Mouse (Mus musculus): ENCODE data around the gene Mif4gd.

Gene Mif4gd

DNA sequence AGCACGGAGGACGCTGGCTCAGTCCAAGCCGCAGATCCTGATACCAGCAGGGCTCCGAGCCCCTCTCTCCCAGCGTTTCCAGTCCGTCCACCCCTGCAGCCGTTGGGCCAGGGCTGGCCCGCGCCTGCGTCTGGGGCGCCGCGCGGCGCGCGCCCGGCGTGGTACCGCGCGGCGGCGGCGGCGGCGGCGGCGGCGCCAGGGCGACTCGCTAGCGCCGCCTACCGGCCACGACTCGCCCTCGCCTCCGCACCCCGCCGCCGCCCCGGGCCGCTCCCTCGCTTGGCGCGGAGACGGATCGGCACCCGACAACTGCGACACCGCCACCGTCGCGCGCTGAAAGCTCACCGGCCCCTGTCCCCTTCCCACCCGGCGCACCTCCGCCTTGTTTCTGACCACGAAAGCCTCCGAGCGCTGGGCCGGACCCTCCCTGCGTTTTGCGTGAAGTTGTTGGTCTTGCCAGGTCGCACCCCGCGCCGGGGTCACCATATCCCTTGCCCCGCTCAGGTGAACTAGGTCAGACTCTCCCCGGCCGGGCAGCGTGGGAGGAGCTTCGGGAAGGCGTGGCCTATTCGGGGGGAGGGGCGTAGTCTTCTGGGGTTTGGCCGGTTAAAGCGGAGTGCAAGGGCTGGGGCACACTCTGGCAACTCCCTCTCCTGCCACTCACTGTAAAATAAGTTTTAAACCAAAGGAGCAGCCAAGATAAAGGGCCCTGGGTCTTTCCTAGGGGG is at the start of gene Mif4gd:
Gene Mif4gd (minus strand): TSS at position 560 of the 728 bp plus-strand sequence.
- in situ Hi-C loops (cut with MboI, MseI), result no loop called here

DNA sequence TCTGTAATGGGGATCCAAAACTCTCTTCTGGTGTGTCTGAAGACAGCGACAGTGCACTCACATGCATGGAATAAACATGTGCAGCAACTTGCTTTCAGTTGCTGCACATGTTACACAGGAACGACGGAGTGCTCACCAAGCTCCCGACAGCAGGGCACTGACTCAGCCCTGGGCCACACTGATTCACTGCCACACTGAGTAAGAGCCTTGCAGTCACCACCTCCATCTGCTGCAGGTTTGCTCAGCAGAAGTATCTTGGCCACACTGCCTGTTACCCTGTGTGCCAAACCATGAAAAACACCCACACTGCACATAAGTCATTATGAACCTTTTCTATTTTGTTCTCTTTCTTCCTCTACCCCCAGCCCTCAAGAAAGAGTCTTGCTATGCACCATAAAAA is 47.6 kb upstream of the Mif4gd start:
- in situ Hi-C loops (cut with MboI, MseI), result no loop called here

DNA sequence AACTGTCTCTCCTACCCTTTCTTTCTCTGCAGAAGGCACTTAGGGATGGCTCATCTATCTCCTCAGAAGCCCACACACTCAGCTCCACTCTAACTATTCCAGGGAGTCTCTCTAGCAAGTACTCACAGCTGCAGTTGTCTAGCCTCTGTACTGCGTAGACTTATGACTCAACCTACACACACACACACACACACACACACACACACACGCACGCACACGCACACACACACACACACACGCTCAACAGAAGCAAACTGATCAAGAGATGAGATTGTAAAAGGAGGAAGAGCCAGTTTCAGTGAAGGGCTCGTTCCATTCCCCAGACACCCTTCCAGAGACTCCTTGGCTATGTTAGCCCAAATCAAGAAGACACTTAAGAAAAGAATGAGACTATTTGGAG is 45.8 kb upstream of the Mif4gd start:
- in situ Hi-C loops (cut with MboI, MseI), result no loop called here

DNA sequence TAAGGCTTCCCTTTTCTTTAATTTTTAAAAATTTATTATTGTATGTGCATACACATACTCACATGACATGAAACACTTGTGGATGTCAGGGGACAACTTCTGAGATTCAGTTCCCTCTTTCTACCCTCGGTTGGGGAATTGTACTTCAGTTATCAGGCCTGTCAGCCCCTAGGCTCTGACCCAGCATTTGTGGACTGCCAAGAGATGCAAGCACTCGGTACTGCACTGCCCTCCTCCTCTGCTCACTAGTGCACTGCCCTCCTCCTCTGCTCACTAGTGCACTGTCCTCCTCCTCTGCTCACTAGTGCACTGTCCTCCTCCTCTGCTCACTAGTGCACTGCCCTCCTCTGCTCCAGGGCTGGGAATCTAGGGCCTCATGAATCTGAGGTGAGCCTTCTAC is 41.4 kb upstream of the Mif4gd start:
- in situ Hi-C loops (cut with MboI, MseI), result no loop called here

DNA sequence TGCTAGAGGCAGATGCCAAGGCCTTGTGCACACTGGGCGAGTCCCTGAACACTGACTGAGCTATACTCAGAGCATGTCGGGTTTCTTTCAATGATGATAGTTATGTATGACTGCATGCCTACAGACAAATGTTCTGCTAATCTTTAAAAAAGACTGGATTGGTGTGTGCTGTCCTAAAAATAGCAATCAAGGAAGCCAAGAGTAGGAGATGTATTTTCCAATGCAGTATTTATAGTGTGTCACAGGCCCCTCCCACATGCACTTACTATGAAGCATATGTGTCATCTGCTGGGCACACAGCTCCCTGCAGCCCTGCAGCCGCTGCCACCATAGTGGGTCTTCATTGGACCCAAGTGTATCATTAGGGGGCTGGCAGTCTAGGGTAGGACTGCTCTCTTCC is 40.4 kb upstream of the Mif4gd start:
- in situ Hi-C loops (cut with MboI, MseI), result no loop called here

DNA sequence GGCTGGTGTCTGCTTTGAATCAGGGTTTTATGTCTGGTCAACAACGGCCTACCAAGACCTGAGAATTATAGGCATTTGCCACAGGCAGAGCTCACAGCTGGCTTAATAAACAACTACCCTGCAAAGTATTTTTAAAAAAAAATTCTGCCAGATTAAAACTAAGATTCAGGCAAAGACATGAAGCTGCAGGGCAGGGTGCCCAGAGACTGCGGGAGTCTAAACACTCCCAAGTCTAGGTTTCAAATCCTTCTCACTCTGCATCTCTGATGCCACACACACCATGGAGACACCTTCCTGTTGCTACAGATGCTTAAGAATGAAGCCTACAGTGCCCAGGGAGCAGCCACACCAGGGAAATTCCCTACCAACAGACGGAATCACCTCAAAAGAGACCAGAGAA is 38.9 kb upstream of the Mif4gd start:
- in situ Hi-C loops (cut with MboI, MseI), result no loop called here

DNA sequence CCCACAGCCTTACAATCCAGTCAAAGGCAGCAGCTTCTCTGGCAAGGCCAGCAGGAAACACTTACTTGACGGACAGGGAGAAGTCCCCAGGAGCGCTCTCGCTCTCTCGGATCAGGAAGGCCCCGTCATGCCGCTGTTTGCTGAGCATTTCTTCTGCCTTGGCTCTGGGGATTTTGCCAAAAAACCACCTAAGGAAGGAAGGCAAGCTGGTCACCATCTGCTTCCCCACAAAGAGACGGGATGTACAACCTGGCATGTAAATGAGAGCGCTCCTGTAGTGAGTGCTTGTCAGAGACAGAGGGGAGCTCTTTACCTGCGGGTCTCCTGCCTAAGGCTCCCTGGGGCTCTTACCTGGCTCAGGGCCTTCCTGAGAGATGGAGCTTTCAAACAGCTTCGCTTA is 36.9 kb upstream of the Mif4gd start:
- in situ Hi-C loops (cut with MboI, MseI), result loop anchor here (5.0 kb wide), 2 partner anchors 68 to 163 kb away; partner anchors contain the start of genes Caskin2 and Tsen54

DNA sequence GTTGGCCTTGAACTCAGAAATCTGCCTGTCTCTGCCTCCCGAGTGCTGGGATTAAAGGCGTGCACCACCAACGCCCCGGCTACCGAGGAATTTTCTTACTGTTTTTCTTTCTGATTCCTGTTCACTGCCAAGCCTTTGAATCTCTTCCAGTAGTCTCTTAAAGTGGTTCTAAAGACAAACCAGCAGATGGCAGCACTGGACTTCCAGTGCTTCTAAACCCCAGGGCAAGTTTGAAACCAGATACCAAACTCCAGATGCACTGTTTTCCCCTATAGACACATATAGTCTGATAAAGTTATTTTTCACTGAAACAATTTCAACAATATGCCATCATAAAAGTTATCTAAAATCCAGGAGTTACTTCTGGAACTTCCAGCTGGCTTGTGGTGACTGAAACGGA is 34.7 kb upstream of the Mif4gd start:
- in situ Hi-C loops (cut with MboI, MseI), result loop anchor here (5.0 kb wide), 2 partner anchors 70 to 165 kb away; partner anchors contain the start of genes Caskin2 and Tsen54

DNA sequence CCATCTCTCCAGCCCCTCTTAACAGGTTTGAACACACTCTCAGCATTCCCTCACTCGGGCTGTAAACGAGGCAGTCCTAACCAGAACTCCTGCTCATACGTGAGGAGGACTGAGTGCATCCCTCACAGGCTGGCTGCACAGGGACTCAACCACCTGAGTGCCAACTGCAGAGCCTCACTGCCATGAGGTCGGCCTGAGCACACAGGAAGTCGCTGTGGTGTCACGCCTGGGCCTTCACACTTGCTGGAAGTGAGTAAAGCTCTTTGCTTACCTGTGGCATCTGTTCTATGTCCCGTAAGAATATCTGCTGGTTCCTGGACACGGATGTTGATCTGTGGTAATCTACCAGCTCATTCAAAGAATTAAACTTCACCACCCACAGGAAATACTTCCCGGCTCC is 33.7 kb upstream of the Mif4gd start:
- in situ Hi-C loops (cut with MboI, MseI), result loop anchor here (5.0 kb wide), 2 partner anchors 71 to 166 kb away; partner anchors contain the start of genes Caskin2 and Tsen54

DNA sequence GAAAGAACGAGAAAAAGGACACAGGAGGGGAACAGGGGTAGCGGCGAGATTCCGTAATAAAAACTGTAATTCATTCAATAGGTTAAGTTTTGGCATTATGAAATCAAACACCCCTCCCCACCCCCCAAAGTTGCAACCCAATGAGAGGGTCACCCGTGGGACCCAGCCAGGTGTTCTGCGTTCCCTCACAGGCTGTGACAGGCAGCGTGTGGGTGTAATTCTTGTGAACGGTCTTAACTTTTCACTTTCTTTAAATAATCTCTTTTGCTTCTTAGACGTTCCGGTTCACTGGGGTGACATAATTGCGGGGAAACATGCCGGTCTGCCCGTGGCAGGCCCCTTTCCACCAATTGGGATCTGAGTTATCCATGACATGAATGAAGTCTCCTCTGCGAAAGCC is 32.7 kb upstream of the Mif4gd start:
- in situ Hi-C loops (cut with MboI, MseI), result loop anchor here (5.0 kb wide), 2 partner anchors 72 to 167 kb away; partner anchors contain the start of genes Caskin2 and Tsen54

DNA sequence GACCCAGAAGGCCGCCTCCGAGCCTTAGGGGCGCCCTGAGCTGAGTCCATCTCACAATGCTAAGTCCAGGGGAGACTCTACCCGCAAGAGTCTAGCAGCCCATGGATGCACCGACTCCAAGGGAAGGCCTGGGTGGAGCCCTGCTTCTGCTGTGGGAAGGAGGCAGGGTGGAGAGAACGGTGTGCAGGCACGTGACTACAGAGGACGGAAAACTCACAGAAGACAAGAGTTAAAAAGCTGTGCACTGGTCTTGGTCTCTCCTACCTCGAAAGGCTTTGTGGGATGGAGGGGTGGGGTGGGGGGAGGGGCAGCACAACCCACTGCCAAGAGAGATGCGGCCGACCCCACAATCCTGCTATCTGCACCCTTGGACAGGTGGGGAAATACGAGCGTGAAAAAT is 31.5 kb upstream of the Mif4gd start:
- in situ Hi-C loops (cut with MboI, MseI), result no loop called here

DNA sequence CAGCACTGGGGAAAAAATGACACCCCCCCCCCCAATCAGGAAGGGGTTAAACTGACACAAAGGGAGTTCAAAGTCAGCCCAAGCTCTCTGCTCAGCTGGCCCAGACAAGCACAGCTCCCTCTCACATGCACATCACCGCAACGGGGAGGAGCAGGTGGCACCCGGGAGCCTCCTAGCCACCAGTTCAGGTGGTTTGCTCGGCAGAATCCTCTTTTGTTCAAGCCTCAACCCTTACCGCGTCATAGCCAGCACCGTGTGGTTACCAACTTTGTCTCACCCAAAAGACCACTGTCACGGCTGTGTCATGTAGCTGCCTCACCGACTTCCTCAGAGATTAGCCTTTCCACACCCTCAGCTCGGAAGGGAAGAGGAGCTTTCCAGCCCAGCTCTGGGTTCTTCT is 30.5 kb upstream of the Mif4gd start:
- in situ Hi-C loops (cut with MboI, MseI), result no loop called here

DNA sequence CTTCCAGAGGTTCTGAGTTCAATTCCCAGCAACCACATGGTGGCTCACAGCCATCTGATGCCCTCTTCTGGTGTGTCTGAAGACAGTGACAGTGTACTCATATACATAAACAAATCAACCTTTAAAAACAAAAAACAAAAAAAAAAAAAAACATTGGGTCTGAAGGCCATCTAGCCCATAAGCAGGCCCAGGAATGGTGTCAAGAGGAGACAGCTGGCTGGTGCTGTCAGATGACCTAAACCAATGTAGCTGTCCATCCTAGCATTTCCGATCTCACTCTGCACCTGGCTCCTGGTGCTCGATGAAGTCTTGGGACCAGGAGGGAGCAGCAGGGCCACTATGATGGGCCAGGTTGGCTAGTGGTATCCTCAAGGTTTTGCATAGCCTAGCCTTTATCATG is 29.9 kb upstream of the Mif4gd start:
- in situ Hi-C loops (cut with MboI, MseI), result no loop called here

DNA sequence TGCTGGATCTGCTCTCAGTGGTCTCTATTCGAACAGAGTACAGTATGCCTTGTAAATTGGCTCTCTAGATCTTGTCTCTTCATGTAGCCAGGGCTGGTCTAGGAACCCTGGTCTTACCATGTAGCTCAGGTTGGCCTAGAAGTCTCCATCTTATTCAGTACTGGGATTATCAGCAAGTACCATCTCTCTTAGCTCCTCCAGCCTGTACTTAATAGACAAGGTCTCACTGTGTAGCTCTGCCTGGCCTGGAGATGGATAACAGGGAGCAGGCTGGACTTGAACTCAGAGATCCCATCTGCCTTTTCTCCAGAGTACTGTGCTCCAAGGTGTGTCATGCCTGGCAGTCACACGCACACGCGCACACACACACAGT is 28.9 kb upstream of the Mif4gd start:
- in situ Hi-C loops (cut with MboI, MseI), result no loop called here

DNA sequence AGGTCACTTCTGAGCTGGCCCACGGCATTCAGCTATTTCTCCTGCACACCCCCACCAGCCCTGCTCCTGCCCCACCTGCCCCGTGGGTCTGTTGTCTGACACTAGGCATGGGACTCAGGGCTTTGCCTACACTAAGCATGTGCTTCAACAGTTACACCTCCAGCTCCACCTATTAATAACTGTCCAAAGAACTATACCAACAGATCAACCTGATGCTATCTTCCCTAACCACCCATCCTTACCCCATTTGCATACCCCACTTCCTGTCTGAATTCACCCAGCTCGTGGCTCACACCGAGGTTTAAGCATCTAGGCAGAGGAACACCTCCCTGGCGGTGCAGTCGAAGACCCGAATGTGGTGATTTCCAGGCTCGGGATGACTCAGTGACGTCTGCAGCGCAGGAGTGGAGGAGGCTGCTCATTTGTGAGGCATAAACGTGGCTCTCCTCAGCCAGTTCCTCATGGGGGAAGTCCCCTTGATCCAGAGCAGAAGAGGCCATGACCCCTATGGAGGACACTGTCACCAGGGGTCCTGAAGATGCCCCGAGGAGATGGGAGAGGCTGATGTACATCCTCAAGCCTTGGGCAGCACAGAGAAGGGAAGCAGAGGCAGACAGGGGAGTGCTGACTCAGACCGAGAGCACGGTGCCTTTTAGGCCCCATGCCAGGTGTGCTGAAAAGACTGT is 28.4 kb upstream of the Mif4gd start:
- in situ Hi-C loops (cut with MboI, MseI), result no loop called here

DNA sequence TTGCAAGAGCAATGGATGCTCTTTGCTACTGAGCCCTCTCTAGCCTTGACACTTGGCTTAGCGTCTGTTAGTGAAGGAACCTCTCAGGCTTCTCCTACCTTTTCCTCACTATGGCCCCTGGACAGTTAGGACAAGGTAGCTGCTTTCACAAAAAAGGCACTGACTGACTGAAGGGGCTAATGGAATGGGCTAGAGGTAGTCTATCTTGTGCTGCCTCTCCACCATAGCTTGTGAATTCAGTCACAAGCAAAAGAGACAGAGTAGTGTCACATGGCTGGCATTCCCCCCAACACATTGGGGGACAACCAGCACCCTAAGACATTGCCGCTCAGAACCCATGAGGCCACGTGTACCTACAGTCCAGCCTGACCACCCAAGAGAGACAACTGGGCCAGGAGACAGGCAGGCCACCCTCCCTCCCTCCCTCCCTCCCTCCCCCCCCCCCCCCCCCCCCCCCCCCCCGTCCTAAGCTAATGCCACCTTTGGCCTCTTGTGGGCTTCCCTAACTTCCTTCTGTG is 27.6 kb upstream of the Mif4gd start:
- in situ Hi-C loops (cut with MboI, MseI), result no loop called here

DNA sequence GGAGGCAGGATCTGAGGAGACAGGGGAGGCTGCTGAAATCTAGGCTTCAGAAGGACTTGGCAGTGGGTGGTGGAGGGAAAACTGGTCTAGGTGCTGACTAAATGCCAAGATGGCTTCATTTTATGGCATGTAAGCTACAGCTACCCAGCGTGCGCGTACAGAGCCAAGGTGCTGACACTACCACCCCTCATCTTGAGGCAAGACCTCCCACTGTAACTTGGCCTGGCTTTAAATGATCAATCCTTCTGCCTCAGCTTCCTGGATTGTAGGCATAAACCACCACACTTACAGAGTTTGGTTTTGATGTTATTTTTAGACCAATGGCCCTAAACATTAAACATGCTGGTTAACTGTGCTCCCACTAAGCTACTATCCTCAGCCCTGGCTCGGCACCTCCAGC is 26.8 kb upstream of the Mif4gd start:
- in situ Hi-C loops (cut with MboI, MseI), result no loop called here

DNA sequence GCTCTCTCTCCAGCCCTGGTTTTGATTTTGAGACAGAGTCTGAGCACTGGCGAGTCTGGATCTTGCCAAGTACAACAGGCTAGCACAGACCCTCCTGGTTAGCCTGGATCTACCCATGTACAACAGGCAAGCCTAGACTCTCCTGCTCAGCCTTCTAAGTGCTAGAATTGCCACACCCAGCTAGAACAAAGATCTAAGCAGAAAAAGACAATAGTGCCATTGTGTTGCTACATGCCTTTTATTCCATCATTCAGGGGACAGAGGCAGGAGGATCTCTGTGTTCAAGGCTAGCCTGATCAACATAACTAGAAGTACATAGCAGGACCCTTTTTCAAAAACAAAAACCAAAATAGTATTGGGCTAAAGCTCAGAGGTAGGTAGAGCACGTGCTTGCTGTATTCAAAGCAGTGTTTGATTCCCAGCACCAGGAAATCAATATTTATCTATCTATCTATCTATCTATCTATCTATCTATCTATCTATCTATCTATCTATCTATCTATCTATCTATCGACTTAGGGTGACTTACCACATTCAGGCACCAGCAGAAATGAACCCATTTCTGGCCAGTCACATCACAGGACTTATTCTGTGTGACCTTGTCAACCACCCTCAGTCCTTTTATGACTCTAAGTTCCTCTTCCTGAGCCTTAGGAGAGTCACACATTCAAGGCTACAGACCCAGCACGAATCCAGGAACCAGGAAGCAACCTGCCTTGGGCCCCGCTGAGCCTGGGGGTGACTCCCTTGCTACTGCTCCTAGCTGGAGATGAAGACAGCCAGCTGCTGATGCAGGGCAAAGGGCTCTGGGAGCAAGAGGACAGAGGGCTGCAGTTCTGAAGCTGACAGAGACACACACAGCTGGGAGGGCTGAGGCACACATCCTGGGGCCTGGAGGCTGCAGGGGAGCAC is 26.0 kb upstream of the Mif4gd start:
- in situ Hi-C loops (cut with MboI, MseI), result no loop called here

DNA sequence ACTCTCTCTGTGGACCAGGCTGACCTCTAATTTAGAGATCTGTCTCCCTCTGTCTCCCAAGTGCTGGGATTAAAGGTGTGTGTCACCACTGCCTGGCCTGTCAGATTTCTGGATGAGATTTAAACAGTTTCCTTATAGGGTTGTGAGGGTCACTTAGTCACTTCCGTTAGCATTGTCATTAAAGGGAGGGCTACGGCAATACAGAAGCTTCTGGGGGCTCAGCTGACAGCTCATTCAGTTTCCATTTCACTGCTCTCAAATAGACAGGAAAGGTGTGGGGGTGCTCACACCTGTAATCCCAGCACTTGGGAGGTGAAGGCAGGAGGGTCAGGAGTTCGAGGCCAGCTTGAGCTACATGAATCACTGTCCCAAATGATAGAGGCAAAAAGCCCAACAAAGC is 24.2 kb upstream of the Mif4gd start:
- in situ Hi-C loops (cut with MboI, MseI), result no loop called here

DNA sequence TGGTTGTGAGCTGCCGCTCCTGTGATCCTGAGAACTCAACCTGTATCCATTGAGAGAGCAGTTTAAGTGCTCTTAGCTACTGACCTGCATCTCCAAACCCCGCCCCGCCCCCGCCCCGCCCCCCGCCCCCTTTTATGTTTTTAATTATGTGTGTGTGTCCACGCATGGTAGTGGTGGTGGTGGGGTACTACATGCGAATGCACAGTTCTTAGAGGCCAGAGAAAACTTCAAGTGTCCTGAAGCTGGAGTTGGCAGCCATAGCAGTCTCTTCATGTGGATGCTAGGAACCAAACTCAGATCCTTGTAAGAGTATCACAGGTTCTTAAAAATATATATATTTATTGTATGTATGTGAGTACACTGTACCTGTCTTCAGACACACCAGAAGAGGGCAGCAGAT is 22.7 kb upstream of the Mif4gd start:
- in situ Hi-C loops (cut with MboI, MseI), result no loop called here

DNA sequence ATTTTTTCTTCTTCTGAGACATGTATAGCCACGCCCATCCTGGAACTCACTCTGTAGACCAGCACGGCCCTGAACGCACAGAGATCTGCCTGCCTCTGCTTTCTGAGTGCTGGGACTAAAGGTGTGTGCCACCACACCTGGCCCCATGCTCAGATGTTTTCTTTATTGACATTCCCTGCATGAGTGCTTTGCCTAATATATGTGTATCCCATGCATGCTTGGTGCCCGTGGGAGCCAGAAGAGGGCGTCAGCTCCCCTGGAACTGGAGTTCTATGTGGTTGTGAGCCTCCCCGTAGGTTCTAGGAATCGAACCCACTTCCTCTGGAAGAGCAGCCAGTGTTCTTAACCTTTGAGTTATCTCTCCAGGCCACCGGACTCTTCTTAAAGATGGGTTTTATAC is 22.3 kb upstream of the Mif4gd start:
- in situ Hi-C loops (cut with MboI, MseI), result no loop called here

DNA sequence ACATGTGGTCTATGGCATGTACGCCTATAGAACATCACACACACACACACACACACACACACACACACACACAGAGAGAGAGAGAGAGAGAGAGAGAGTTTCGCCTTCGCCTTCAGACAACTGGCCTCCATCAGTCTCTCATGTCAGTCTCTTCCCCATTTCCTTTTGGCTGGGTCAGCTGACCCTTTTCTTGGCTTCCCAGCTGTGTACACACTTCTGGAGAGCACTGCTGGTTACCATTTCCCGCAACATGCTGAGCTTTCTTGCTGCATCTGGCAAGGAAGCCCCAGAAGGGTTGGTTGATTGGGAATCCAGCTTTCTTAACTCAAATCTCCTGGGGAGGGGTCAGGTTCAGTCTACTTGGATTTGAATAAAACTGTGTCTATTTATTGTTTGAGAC is 21.3 kb upstream of the Mif4gd start:
- in situ Hi-C loops (cut with MboI, MseI), result no loop called here

Measured in T-helper 1 cell (primary cell).